Mouse (Mus musculus): ENCODE measurements around the gene Plpp1.

GRCm38 (mm10) chr13:112771447-112772208 lies 29.0 kb upstream of the Plpp1 start:
- TF ChIP-seq CTCF (IDR thresholded peaks at IDR 0.05; ENCODE audit: borderline replicate concordance, extremely low read depth, insufficient read depth, insufficient read length) (no peak), POLR2A (IDR thresholded peaks at IDR 0.05; ENCODE audit: borderline replicate concordance, extremely low read depth, insufficient read depth, insufficient read length, poor library complexity, severe bottlenecking) (no peak)
